Mouse (Mus musculus): ENCODE results near the gene Tbx1. TPM values are rescaled to one million over a fixed set of nuclear protein-coding genes. Genes with fewer than 3 reads are reported as not detected.

Tbx1 gene
- polyA plus RNA-seq, 1 experiment from 2014 or later = 0.93 TPM

DNA sequence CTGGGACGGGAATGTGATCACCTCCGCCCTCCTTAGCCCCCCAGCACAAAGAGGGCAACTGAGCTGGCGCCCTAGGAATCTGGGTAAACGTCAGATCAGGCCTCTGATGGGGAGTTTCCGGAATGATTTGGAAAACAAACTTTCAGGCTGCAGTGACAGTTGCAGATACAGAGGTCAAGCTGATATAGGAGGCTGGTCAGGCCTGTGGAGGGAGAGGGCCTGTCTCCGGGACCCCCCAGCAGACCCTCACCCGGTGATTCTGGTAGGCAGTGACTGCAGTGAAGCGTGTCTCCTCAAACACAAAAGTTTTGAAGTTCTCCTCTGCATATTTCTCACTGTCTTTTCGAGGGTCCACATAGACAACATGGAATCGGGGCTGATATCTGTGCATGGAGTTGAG lies 7.3 kb downstream of the Tbx1 start:
- H3K9me3 ChIP-seq (ENCODE audit: control insufficient read depth) = no peaks in the 10 kb centered on the region
- H3K9ac ChIP-seq (ENCODE audit: low read depth, low read length) = no peak overlapping the region
- no peak overlapping the region for H3K27ac ChIP-seq (ENCODE audit: low read depth, low read length)
- TF ChIP-seq CTCF (IDR thresholded peaks at IDR 0.05; ENCODE audit: low read depth) = no peak
- no peaks in the 10 kb centered on the region; the same call in 1 of the 2 replicates for H3K36me3 ChIP-seq (ENCODE audit: control insufficient read depth, insufficient read depth)
- H3K4me1 ChIP-seq (replicated peaks; ENCODE audit: control insufficient read depth, insufficient read depth, low read length) = peaks cover 4% of the 10 kb centered on the region; the same call in 1 of the 2 replicates
- no peak for ATAC-seq
- H3K4me2 ChIP-seq (replicated peaks; ENCODE audit: low read depth) = no peak overlapping the region
- peaks cover 88% of the 10 kb centered on the region for H3K27me3 ChIP-seq (replicated peaks; ENCODE audit: control insufficient read depth, insufficient read depth, low read length)
- no peak overlapping the region for H3K4me3 ChIP-seq (ENCODE audit: low read depth, low read length)
- WGBS = 44% methylated on average over 10 of the region's 10 CpGs

DNA sequence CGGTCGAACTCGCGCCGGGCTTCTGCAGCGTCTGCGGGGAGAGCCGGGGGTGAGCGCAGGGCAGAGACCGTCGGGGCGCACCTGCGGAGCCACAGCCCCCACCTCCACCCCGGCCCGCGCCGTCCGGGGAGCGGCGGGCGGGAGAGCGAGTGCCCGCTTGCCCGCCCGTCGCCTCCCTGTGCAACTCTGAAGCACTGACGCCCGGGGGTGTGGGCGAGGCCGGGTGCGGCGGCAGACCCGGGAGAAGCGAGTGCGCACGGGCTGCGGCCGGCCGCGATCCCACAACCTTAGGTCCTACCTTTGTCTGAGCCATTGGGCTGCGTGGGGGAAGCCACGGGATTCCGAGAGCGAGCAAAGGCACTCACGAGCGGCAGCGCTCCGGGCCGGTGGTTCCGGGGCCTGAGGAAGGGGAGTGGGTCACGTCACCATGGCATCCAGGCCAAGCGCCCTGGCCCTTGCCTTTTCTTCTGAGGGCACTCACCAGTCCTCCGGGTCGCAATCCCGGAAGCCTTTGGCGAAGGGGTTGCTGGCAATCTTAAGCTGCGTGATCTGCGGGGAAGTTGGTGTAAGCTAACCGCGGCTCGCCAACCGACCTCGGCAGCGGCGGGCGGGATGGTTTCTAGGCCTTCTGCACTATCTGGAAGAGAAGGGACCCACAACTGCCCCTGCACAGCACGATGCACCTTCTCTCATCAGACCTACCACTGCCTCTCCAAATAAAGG lies 7.9 kb downstream of the Tbx1 start:
- Histone ChIP-seq H3K4me2 (replicated peaks; ENCODE audit: low read depth) (peak overlapping the region; percentile 68), H3K9ac (ENCODE audit: low read depth, low read length) (no peak overlapping the region), H3K27ac (ENCODE audit: low read depth, low read length) (no peak overlapping the region), H3K27me3 (replicated peaks; ENCODE audit: control insufficient read depth, insufficient read depth, low read length) (peaks cover 82% of the 10 kb centered on the region), H3K9me3 (ENCODE audit: control insufficient read depth) (no peaks in the 10 kb centered on the region), H3K4me1 (replicated peaks; ENCODE audit: control insufficient read depth, insufficient read depth, low read length) (0 out of 2 replicates have a peak, but pooled peaks cover 4% of the 10 kb centered on the region), H3K36me3 (ENCODE audit: control insufficient read depth, insufficient read depth) (no peaks in the 10 kb centered on the region; the same call in 1 of the 2 replicates), H3K4me3 (ENCODE audit: low read depth, low read length) (peak overlapping the region; percentile 45)
- no peak for TF ChIP-seq CTCF (IDR thresholded peaks at IDR 0.05; ENCODE audit: low read depth)
- WGBS = 3% methylated on average over 47 of the region's 67 CpGs
- no peak for ATAC-seq

DNA sequence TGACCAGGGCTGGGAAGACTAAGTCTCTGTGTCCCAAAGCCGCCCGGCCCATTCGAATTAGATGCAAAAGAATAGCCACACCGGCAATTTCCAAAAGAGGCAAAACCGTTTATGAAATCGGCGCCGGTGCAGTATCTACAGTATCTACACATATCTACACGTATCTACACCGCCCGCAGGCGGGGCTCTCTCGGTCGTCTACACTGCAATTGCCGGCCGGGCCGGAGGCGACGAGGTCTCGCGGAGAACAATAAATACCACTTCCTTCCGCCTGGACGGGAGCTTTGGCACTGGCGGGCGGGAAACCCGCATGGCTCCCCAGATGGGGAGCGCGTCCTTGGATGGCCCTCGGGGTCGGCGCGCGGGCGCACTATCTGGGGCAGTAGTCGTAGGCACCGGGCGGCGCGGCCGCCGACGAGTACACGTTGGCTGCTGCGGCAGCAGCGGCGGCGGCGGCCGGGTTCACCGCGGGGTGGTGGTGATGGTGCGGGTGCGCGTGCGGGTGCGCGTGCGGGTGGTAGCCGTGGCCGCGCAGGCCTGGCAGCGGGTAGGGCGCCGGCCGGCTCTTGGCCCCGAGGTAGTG lies 8.8 kb downstream of the Tbx1 start:
- Histone ChIP-seq H3K27me3 (replicated peaks; ENCODE audit: control insufficient read depth, insufficient read depth, low read length) (peaks cover 73% of the 10 kb centered on the region), H3K27ac (ENCODE audit: low read depth, low read length) (no peak overlapping the region), H3K4me3 (ENCODE audit: low read depth, low read length) (peak overlapping the region; percentile 45), H3K9ac (ENCODE audit: low read depth, low read length) (no peak overlapping the region), H3K9me3 (ENCODE audit: control insufficient read depth) (no peaks in the 10 kb centered on the region), H3K4me2 (replicated peaks; ENCODE audit: low read depth) (peak overlapping the region; percentile 68), H3K4me1 (replicated peaks; ENCODE audit: control insufficient read depth, insufficient read depth, low read length) (0 out of 2 replicates have a peak, but pooled peaks cover 4% of the 10 kb centered on the region), H3K36me3 (ENCODE audit: control insufficient read depth, insufficient read depth) (no peaks in the 10 kb centered on the region; the same call in 1 of the 2 replicates)
- 1% methylated on average over 65 of the region's 66 CpGs for WGBS
- TF ChIP-seq CTCF (IDR thresholded peaks at IDR 0.05; ENCODE audit: low read depth) = no peak
- ATAC-seq = no peak

DNA sequence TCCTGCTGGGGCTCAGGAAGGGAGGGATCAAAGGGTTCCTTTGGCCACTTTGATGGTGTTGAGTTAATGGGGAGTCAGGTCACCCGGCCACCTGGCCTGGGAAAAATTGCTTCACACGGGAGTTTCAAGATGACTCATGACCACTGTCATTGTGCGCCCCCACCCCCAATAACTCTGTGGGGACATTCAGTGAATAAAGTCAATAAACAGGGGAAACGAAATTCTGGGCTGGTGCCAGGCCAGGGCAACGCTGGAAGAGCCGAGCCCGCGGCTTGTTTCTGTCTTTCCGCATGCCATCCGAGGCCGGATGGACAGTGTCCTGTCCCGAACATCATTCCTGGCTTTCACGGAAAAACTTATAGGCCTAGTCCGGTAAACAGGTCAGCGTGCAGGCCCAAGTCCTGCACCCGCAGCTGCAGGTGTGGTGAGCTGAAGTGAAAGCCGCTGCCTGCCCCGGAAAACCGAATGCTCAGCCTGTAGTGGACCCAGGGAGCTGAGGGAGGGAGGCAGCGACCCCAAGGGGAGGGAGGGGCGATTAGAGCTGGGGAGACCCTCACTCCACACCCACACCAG lies 9.3 kb downstream of the Tbx1 start:
- Histone ChIP-seq H3K36me3 (ENCODE audit: control insufficient read depth, insufficient read depth) (no peaks in the 10 kb centered on the region; the same call in 1 of the 2 replicates), H3K9ac (ENCODE audit: low read depth, low read length) (no peak overlapping the region), H3K4me2 (replicated peaks; ENCODE audit: low read depth) (peak overlapping the region; percentile 68), H3K4me1 (replicated peaks; ENCODE audit: control insufficient read depth, insufficient read depth, low read length) (0 out of 2 replicates have a peak, but pooled peaks cover 4% of the 10 kb centered on the region), H3K27me3 (replicated peaks; ENCODE audit: control insufficient read depth, insufficient read depth, low read length) (peaks cover 68% of the 10 kb centered on the region), H3K27ac (ENCODE audit: low read depth, low read length) (no peak overlapping the region), H3K4me3 (ENCODE audit: low read depth, low read length) (peak overlapping the region; percentile 45), H3K9me3 (ENCODE audit: control insufficient read depth) (no peaks in the 10 kb centered on the region)
- no peak for ATAC-seq
- WGBS = 13% methylated on average over 21 of the region's 21 CpGs
- no peak for TF ChIP-seq CTCF (IDR thresholded peaks at IDR 0.05; ENCODE audit: low read depth)

DNA sequence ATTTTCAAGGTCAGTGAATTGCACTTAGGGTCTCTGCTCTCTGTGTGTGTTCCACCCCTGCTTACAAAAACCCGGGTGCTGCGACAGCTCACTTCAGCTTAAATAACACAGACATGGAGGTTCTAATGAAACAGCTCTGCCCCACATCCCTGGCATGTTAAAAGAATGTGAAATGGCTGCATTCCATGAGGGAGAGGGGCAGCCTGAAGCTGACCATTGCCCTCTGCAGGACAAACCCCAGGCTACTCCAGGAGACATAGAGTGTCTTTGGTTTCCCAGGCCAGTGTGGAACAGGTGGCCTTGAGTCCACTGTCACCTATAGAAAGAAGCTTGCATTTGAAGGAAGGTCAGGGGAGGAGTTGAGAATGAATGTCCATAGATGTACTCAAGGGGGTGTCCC lies 10.1 kb downstream of the Tbx1 start:
- Histone ChIP-seq H3K4me2 (replicated peaks; ENCODE audit: low read depth) (no peak overlapping the region), H3K27me3 (replicated peaks; ENCODE audit: control insufficient read depth, insufficient read depth, low read length) (peaks cover 60% of the 10 kb centered on the region), H3K36me3 (ENCODE audit: control insufficient read depth, insufficient read depth) (no peaks in the 10 kb centered on the region; the same call in 1 of the 2 replicates), H3K4me3 (ENCODE audit: low read depth, low read length) (no peak overlapping the region), H3K9me3 (ENCODE audit: control insufficient read depth) (no peaks in the 10 kb centered on the region), H3K9ac (ENCODE audit: low read depth, low read length) (no peak overlapping the region), H3K27ac (ENCODE audit: low read depth, low read length) (no peak overlapping the region), H3K4me1 (replicated peaks; ENCODE audit: control insufficient read depth, insufficient read depth, low read length) (0 out of 2 replicates have a peak, but pooled peaks cover 4% of the 10 kb centered on the region)
- ATAC-seq = no peak
- WGBS = 27% methylated on average over 2 of the region's 2 CpGs
- TF ChIP-seq CTCF (IDR thresholded peaks at IDR 0.05; ENCODE audit: low read depth) = peak; percentile 41

DNA sequence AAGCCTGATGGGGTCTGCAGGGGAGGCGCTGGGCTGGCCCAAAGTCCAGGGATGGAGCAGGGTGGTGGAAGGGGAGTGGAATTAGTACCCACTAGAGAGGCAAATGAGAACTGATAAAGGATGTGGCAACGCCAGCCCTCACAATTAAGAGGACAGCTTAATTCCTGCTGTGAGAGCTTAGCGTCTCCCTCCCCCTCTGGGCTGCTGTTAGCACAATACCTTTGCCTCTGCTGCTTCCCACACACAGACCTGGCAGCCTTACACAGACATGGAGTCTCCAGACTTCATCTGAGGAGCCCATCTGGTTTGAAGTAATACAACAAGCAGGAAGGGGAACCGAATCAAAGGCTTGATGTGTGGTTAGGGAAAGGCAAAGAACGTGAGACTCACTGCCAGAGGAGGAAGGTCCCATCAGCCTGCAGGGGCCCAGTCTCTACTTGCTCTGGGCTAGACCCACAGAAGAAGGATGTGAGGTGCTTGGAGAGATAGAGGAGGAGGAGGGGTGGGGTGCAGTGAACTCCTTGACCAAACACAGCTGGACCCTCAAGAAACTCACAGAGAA lies 12.8 kb downstream of the Tbx1 start:
- Histone ChIP-seq H3K4me1 (replicated peaks; ENCODE audit: control insufficient read depth, insufficient read depth, low read length) (0 out of 2 replicates have a peak, but pooled peaks cover 4% of the 10 kb centered on the region), H3K27me3 (replicated peaks; ENCODE audit: control insufficient read depth, insufficient read depth, low read length) (peaks cover 33% of the 10 kb centered on the region), H3K27ac (ENCODE audit: low read depth, low read length) (no peak overlapping the region), H3K9me3 (ENCODE audit: control insufficient read depth) (no peaks in the 10 kb centered on the region), H3K4me3 (ENCODE audit: low read depth, low read length) (no peak overlapping the region), H3K4me2 (replicated peaks; ENCODE audit: low read depth) (no peak overlapping the region), H3K36me3 (ENCODE audit: control insufficient read depth, insufficient read depth) (no peaks in the 10 kb centered on the region; the same call in 1 of the 2 replicates), H3K9ac (ENCODE audit: low read depth, low read length) (no peak overlapping the region)
- WGBS = 40% methylated on average over 5 of the region's 5 CpGs
- TF ChIP-seq CTCF (IDR thresholded peaks at IDR 0.05; ENCODE audit: low read depth) = no peak
- no peak for ATAC-seq

All from intestine, postnatal 0 days (tissue).